Mouse (Mus musculus) heart, postnatal 0 days (tissue): ENCODE measurements around the gene Gm11983. TPM values are rescaled to one million over a fixed set of nuclear protein-coding genes. Genes with fewer than 3 reads are reported as not detected.
"Not testable (repeated sequence)": the region's sequence is repeated elsewhere in the genome, so short reads cannot be mapped to it uniquely, and the experiment has no call there.

Source experiments
- ATAC-seq: fragments of 200-750 bp; cut with Nextera tagmentation; 2 replicates; pipeline ENCODE4 v1.8.0; 2017; ENCODE audit warnings: low read depth, moderate number of reproducible peaks, moderate library complexity; ENCODE audit not compliant: insufficient read depth
- DNase-seq: peaks from one replicate; pipeline ENCODE4 v3.0.0-alpha.2; 2016; ENCODE audit warnings: low spot score
- H3K27ac ChIP-seq: fragments of 300-500 bp; sonication (generic); 2 replicates; pipeline ENCODE4 v1.5.1; 2014; ENCODE audit warnings: low read depth, mild to moderate bottlenecking
- H3K27me3 ChIP-seq: fragments of 300-500 bp; sonication (generic); 2 replicates; pipeline ENCODE4 v1.6.1; 2014; ENCODE audit warnings: low read length, mixed read lengths; ENCODE audit not compliant: control insufficient read depth, insufficient read depth
- H3K36me3 ChIP-seq: fragments of 300-500 bp; sonication (generic); replicated peaks from 2 replicates; pipeline ENCODE4 v1.6.1; 2014; ENCODE audit warnings: low read length, mixed read lengths; ENCODE audit not compliant: control insufficient read depth, insufficient read depth
- H3K4me1 ChIP-seq: fragments of 300-500 bp; sonication (generic); 2 replicates; pipeline ENCODE4 v1.6.1; 2014; ENCODE audit warnings: antibody characterized with exemption; ENCODE audit not compliant: control insufficient read depth, insufficient read depth
- H3K4me2 ChIP-seq: fragments of 300-500 bp; sonication (generic); 2 replicates; pipeline ENCODE4 v1.6.1; 2014; ENCODE audit warnings: low read depth, mild to moderate bottlenecking, low read length, moderate library complexity
- H3K4me3 ChIP-seq: fragments of 300-500 bp; sonication (generic); 2 replicates; pipeline ENCODE4 v1.5.1; 2014; ENCODE audit warnings: low read depth, low read length
- H3K9ac ChIP-seq: fragments of 300-500 bp; sonication (generic); replicated peaks from 2 replicates; pipeline ENCODE4 v1.6.1; 2014; ENCODE audit warnings: low read depth, low read length, mixed read lengths
- H3K9me3 ChIP-seq: fragments of 300-500 bp; sonication (generic); replicated peaks from 2 replicates; pipeline ENCODE4 v1.6.1; 2016; ENCODE audit warnings: low read length; ENCODE audit not compliant: control insufficient read depth
- CTCF ChIP-seq: IDR thresholded peaks from 2 replicates; pipeline ENCODE4 v1.5.1; 2016; ENCODE audit warnings: antibody characterized with exemption, control low read depth, low read depth
- EP300 ChIP-seq: IDR thresholded peaks from 2 replicates; pipeline ENCODE4 v1.6.1; 2016; ENCODE audit warnings: antibody characterized with exemption, low read depth
- WGBS: fragments of 180-500 bp; shearing (Covaris S2); extraction: QIAGEN DNeasy Blood & Tissue Kit; methylation state at CpG from one replicate; pipeline ENCODE4 v1.1.7; 2014; 5-methylcytosine and 5-hydroxymethylcytosine counted together
- polyA plus RNA-seq: library from polyadenylated mRNA; unstranded; fragments of >200 nt; fragmentation: Nextera tagmentation; extraction: Ambion mirVana; gene quantifications from 2 replicates; pipeline ENCODE4 v1.2.1, GENCODE M21; 2015
- total RNA-seq: library from RNA; depleted of rRNA; stranded (reverse); fragments of >200 nt; gene quantifications from 2 replicates; pipeline ENCODE4 v1.2.3, GENCODE M21; 2014; ENCODE audit warnings: low replicate concordance; rRNA removed

The Gm11983 gene
- total RNA-seq (not detected in 2 replicates), polyA plus RNA-seq (not detected in 2 replicates)

DNA sequence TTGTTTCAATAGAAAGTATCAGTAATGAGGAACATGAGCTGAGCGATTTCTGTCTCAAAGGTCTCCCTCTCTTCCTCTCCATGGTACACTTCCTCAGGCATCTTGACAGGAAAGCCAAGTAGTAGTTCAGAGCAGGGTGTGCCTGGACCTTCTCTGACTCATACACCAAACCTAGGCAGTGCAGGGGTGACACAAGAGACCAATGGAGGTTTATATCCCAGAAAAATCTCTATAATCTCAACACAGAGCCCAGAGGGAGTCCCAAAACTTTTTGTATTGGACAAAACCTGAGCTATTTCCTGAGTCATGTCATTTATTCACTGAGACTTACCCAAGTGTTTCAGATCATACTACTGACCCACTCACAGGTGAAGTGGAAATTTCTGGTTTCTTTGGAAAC is at the start of gene Gm11983:
Gene Gm11983, minus strand, starts transcription at position 101 of the 400 bp plus-strand sequence.
- no peak within 1 kb of the TSS for H3K4me2 ChIP-seq
- H3K9me3 ChIP-seq: no peaks in the 10 kb centered on the region
- ATAC-seq: no peak
- TF ChIP-seq CTCF (no peak), EP300 (no peak)
- 77% methylated on average over 1 of the region's 1 CpGs for WGBS
- H3K4me3 ChIP-seq: no peak within 1 kb of the TSS
- H3K27me3 ChIP-seq: no peaks in the 10 kb centered on the region
- DNase-seq: no peak
- no peak within 1 kb of the TSS for H3K9ac ChIP-seq
- H3K36me3 ChIP-seq: no peaks in the 10 kb centered on the region
- H3K27ac ChIP-seq: no peak within 1 kb of the TSS
- H3K4me1 ChIP-seq: no peaks in the 10 kb centered on the region

DNA sequence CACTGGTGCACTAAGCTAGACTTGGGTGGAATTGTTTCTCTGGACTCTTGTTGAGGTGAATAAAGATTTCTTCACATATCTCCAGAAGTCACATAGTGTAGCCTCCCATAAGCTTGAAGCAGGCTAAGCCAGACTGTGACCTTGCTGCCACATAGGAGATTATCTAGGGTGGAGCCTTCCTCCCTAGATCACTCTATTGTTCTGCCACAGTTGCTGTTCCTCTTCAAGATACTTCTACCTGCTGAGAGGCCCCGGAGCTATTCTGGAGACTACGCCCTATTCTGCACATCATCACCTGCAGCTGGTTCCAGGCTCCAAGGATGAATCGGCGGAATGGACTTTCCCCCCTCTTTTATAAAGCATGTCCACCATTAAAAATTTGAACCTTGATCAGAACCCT is 45.6 kb upstream of the Gm11983 start:
- not testable (repeated sequence) for H3K4me1 ChIP-seq, H3K27me3 ChIP-seq, H3K27ac ChIP-seq, H3K9me3 ChIP-seq, H3K36me3 ChIP-seq, H3K9ac ChIP-seq, DNase-seq, H3K4me3 ChIP-seq, H3K4me2 ChIP-seq, ATAC-seq
- WGBS: 88% methylated on average over 4 of the region's 4 CpGs

DNA sequence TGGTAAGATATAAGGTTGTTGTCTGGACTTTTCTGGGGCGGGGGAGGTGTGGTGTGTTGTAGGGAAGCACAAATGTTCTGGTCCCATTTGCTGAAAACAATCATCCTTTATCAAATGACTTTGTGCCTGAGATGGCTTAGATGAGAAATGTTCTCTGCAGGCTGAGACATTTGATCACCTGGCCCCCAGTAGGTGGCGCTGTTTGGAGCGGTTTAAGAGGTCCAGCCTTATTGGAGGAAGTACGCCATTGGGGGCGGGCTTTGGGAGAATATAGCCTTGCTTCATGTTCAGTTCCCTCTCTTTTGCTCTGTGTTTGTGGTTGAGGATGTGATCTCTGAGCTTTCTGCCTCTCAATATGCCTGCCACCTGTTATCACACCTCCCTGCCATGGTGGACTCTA is 44.2 kb upstream of the Gm11983 start:
- H3K4me3 ChIP-seq: no peak overlapping the region
- ATAC-seq (no peak), DNase-seq (no peak)
- no peaks in the 10 kb centered on the region for H3K36me3 ChIP-seq
- no peak overlapping the region for H3K9ac ChIP-seq
- no peak overlapping the region for H3K4me2 ChIP-seq
- H3K9me3 ChIP-seq: 0 out of 2 replicates have a peak, but pooled peaks cover 5% of the 10 kb centered on the region
- H3K27me3 ChIP-seq: no peaks in the 10 kb centered on the region
- WGBS: 55% methylated on average over 5 of the region's 5 CpGs
- no peak overlapping the region for H3K27ac ChIP-seq
- H3K4me1 ChIP-seq: no peaks in the 10 kb centered on the region
- no peak for TF ChIP-seq EP300
- TF ChIP-seq CTCF: peak; percentile 25; the same call in 1 of the 2 replicates

DNA sequence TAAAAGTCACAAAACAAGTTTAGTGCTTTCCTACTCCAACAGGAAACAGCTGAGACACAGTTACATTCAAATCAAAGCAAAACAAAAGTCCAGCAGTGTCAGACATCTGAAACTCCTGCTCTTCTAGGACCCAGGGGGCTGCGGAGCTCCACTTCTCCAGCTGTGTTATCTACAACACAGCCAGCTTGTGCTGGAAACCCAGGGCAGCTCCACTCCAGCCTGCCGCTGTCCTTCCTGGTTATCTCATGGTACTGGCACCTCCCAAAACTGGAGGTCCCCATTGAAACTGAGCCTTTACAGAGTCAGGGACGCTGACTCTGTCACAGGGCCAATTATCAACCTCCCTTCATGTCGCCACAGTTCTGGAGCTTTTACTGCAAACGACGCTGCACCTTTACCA is 40.3 kb upstream of the Gm11983 start:
- no peak overlapping the region for H3K4me3 ChIP-seq
- no peak overlapping the region for H3K4me2 ChIP-seq
- H3K9me3 ChIP-seq: 0 out of 2 replicates have a peak, but pooled peaks cover 5% of the 10 kb centered on the region
- no peaks in the 10 kb centered on the region for H3K4me1 ChIP-seq
- DNase-seq (peak; percentile 31), ATAC-seq (no peak)
- no peaks in the 10 kb centered on the region for H3K27me3 ChIP-seq
- no peak overlapping the region for H3K27ac ChIP-seq
- WGBS: 25% methylated on average over 6 of the region's 6 CpGs
- TF ChIP-seq EP300 (no peak), CTCF (no peak)
- H3K36me3 ChIP-seq: no peaks in the 10 kb centered on the region
- no peak overlapping the region for H3K9ac ChIP-seq

DNA sequence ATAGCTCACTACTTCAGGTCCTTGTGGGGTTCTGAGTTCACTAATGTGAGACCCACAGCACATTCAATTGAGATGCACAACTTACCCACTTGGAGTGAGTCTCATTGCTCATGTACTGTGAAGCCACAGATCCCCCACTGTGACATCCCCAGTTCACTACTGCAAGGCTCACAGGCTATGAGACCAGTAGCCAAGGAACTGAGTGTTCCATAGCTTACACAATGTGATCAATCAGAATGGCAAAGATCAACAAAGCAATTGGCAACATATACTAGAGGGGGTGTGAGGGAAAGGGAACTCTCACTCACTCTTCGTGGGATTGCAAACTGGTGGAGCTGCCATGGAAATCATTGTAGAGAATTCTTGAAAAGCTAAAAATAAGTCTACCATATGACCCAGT is 33.5 kb upstream of the Gm11983 start:
- no peaks in the 10 kb centered on the region for H3K36me3 ChIP-seq
- 77% methylated on average over 1 of the region's 1 CpGs for WGBS
- no peak overlapping the region for H3K9ac ChIP-seq
- no peak for DNase-seq
- H3K27me3 ChIP-seq: no peaks in the 10 kb centered on the region
- no peak overlapping the region for H3K27ac ChIP-seq
- no peaks in the 10 kb centered on the region for H3K4me1 ChIP-seq
- H3K4me3 ChIP-seq: no peak overlapping the region
- H3K4me2 ChIP-seq: no peak overlapping the region
- ATAC-seq: no peak
- no peak for TF ChIP-seq CTCF
- TF ChIP-seq EP300: no peak
- no peaks in the 10 kb centered on the region for H3K9me3 ChIP-seq

DNA sequence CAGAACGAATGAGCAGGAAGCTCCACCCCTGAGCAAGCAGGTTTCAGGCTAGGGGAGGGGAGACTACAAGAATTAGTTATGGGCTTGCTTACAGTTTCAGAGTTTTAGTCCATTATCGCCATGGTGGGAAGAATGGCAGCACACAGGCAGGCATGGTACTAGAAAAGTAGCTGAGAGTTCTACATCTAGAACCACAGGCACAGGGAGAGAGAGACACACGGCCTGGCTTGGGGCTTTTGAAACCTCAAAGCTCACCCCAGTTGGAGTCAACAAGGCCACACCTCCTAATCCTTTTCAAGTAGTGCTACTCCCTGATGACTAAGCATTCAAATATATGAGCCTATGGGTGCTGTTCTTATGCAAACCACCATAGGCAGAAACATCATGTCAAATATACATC is 28.1 kb upstream of the Gm11983 start:
- Histone ChIP-seq H3K4me1 (no peaks in the 10 kb centered on the region), H3K9ac (no peak overlapping the region), H3K36me3 (no peaks in the 10 kb centered on the region), H3K4me2 (no peak overlapping the region), H3K27ac (no peak overlapping the region), H3K4me3 (no peak overlapping the region), H3K27me3 (no peaks in the 10 kb centered on the region), H3K9me3 (no peaks in the 10 kb centered on the region)
- DNase-seq (no peak), ATAC-seq (no peak)
- 78% methylated on average over 3 of the region's 3 CpGs for WGBS
- TF ChIP-seq CTCF (no peak), EP300 (no peak)
